Mouse (Mus musculus): ENCODE results near the gene Ccpg1os. TPM values are rescaled to one million over a fixed set of nuclear protein-coding genes. Genes with fewer than 3 reads are reported as not detected.

The Ccpg1os gene
- 2.3 and 3.4 TPM in 2 replicates for total RNA-seq (2012; rRNA removed)
- polyA plus RNA-seq (2012; ENCODE audit: insufficient read depth in 1 of 2, insufficient read length in 2 of 2, low read depth in 1 of 2, low replicate concordance in 2 of 2, missing spikeins in 1 of 2) = 1 to 10 TPM in 1 of 2 experiments, not detected in 1; 4.6 TPM

DNA sequence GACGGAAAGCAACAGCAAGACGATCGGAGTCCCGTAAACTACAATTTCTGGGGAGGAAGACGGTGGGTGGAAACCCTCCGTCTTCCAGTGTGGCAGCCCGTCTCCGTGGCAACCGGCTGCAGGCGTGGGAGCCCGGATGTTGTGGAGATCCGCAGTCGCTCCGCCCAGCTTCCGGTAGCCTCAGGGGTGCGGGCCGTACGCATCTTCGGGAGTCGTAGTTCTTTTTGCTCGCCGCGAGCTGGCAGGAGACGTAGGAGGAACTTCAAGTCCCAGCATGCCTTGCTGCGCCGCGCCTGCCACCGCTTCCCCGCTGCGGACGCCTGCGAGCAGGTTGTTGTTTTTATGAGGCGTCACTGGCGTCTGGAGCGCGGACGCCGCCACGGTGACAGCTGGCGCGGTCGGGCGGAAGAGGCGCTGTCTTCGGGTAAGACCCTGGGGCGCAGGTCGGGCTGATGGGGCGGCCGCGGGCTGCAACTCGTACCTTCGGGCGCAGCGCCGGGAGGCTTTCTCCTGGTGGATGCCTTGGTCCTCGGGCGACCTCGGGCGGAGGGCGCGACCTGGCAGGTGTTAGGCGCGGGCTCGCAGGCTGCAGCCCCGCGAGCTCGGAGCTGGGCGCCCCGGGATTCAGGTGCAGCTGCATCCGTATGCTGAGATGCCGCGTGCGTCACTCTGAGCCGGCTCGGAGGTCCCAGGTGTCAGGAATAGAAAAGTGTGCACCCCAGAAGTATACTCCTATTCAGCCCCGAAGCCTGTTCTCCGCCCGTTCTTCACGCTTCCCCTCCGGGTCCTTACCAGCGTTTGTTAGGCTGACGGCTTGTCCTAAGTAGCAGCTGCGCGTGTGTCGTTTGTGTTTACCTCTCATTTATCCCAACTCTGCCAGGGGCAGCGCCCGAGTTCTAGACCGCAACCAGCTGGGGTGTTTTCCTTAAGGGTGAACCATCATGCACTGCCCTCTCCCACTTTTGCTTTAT lies at the start of gene Ccpg1os, which contains the start of gene Ccpg1:
Gene Ccpg1os, minus strand, starts transcription at position 133 of the 971 bp plus-strand sequence.
Gene Ccpg1, plus strand, starts transcription at position 180 of the 971 bp plus-strand sequence.
- Histone ChIP-seq H3K4me1 (ENCODE audit: control insufficient read depth in 1 of 2, insufficient read depth in 2 of 2, low read length in 2 of 2) (peaks cover 0 to 7% of the 10 kb centered on the region in 2 experiments; a peak in 2 of 4 replicates), H3K27ac (ENCODE audit: control insufficient read depth, low read depth, low read length) (peak within 1 kb of the TSS; percentile 6; the same call in 1 of the 2 replicates), H3K9ac (ENCODE audit: control insufficient read depth, low read depth, low read length, poor library complexity, severe bottlenecking) (peak within 1 kb of the TSS; percentile 69), H3K9me3 (replicated peaks; ENCODE audit: insufficient read depth, low read length) (no peaks in the 10 kb centered on the region), H3K36me3 (ENCODE audit: control insufficient read depth in 1 of 2, insufficient read depth in 2 of 2, low read length in 2 of 2) (peaks cover 0 to 11% of the 10 kb centered on the region in 2 experiments; a peak in 2 of 4 replicates), H3K79me2 (ENCODE audit: control insufficient read depth, insufficient read depth, low read length, poor library complexity) (no peaks in the 10 kb centered on the region), H3K27me3 (ENCODE audit: control insufficient read depth in 1 of 2, insufficient read depth in 2 of 2, low read length in 2 of 2) (no peaks in the 10 kb centered on the region), H3K4me3 (ENCODE audit: control insufficient read depth in 1 of 2, insufficient read depth in 1 of 2, low read depth in 2 of 2, low read length in 2 of 2) (peak within 1 kb of the TSS; percentile 71 to 93)
- DNase-seq (ENCODE audit: low read depth, low spot score) = peak; percentile 99
- TF ChIP-seq NRF1 (IDR thresholded peaks at IDR 0.05; ENCODE audit: insufficient read depth, low read depth, low read length, poor library complexity, severe bottlenecking) (peak; percentile 52), TBP (IDR thresholded peaks at IDR 0.05; ENCODE audit: low read depth, low read length) (0 out of 2 replicates have a peak, but pooled peaks have one; percentile 12), JUND (IDR thresholded peaks at IDR 0.05; ENCODE audit: low read depth, low read length) (no peak), EP300 (IDR thresholded peaks at IDR 0.05; ENCODE audit: low read depth in 1 of 2, low read length in 2 of 2) (no peak), MAZ (IDR thresholded peaks at IDR 0.05; ENCODE audit: low read depth, low read length) (peak; percentile 49; the same call in 1 of the 2 replicates), BHLHE40 (IDR thresholded peaks at IDR 0.05; ENCODE audit: borderline replicate concordance, low read depth, low read length) (no peak), CHD2 (IDR thresholded peaks at IDR 0.05; ENCODE audit: low read length) (no peak), TAL1 (IDR thresholded peaks at IDR 0.05; ENCODE audit: low read length) (no peak), ZKSCAN1 (IDR thresholded peaks at IDR 0.05; ENCODE audit: low read depth, low read length) (no peak), ZMIZ1 (IDR thresholded peaks at IDR 0.05; ENCODE audit: low read depth, low read length) (no peak), USF2 (IDR thresholded peaks at IDR 0.05; ENCODE audit: borderline replicate concordance in 1 of 2, insufficient read depth in 1 of 2, low read depth in 1 of 2, low read length in 2 of 2) (no peak), GABPA (IDR thresholded peaks at IDR 0.05; ENCODE audit: low read depth, low read length) (no peak), UBTF (IDR thresholded peaks at IDR 0.05; ENCODE audit: borderline replicate concordance, insufficient read depth, low read depth, low read length) (0 out of 2 replicates have a peak, but pooled peaks have one; percentile 68), KAT2A (conservative IDR thresholded peaks at IDR 0.05; ENCODE audit: low read depth, low read length) (peak; percentile 95), RCOR1 (IDR thresholded peaks at IDR 0.05; ENCODE audit: low read depth, low read length) (no peak), MEF2A (IDR thresholded peaks at IDR 0.05; ENCODE audit: extremely low read depth, insufficient replicate concordance, low read depth, low read length, poor library complexity, severe bottlenecking) (no peak), ZC3H11A (IDR thresholded peaks at IDR 0.05; ENCODE audit: low read depth, low read length) (no peak), MAX (IDR thresholded peaks at IDR 0.05; ENCODE audit: low read length) (peak; percentile 86), MYB (IDR thresholded peaks at IDR 0.05; ENCODE audit: low read depth, low read length) (no peak), CTCF (IDR thresholded peaks at IDR 0.05 in 2 of 3, conservative IDR thresholded peaks at IDR 0.05 in 1 of 3; ENCODE audit: control insufficient read depth in 1 of 3, insufficient read depth in 1 of 3, low read depth in 2 of 3, low read length in 3 of 3, poor library complexity in 1 of 3, severe bottlenecking in 1 of 3) (no peak), POLR2A (IDR thresholded peaks at IDR 0.05; ENCODE audit: control insufficient read depth in 1 of 2, insufficient read depth in 1 of 2, low read depth in 1 of 2, low read length in 2 of 2, poor library complexity in 1 of 2) (peak; percentile 50 to 57; a peak in 2 of 4 replicates), GATA1 (IDR thresholded peaks at IDR 0.05; ENCODE audit: low read depth, low read length) (no peak), MXI1 (IDR thresholded peaks at IDR 0.05; ENCODE audit: low read depth, low read length) (peak; percentile 87), USF1 (IDR thresholded peaks at IDR 0.05; ENCODE audit: low read depth, low read length) (no peak), NELFE (IDR thresholded peaks at IDR 0.05; ENCODE audit: low read depth, low read length) (peak; percentile 14; the same call in 1 of the 2 replicates), POLR2AphosphoS2 (IDR thresholded peaks at IDR 0.05; ENCODE audit: low read length) (no peak), HCFC1 (IDR thresholded peaks at IDR 0.05; ENCODE audit: low read depth, low read length) (peak; percentile 98), ZNF384 (IDR thresholded peaks at IDR 0.05; ENCODE audit: low read depth, low read length) (no peak), TCF12 (IDR thresholded peaks at IDR 0.05; ENCODE audit: low read depth, low read length) (peak; percentile 32; the same call in 1 of the 2 replicates), SMC3 (IDR thresholded peaks at IDR 0.05; ENCODE audit: low read depth, low read length) (no peak), ETS1 (IDR thresholded peaks at IDR 0.05; ENCODE audit: low read depth, low read length) (peak; percentile 77), SIN3A (IDR thresholded peaks at IDR 0.05; ENCODE audit: low read length) (peak; percentile 97), MAFK (IDR thresholded peaks at IDR 0.05; ENCODE audit: borderline replicate concordance, low read depth, low read length) (no peak), RAD21 (IDR thresholded peaks at IDR 0.05; ENCODE audit: low read depth, low read length) (no peak)

All from MEL (cell line).